Mouse (Mus musculus): ENCODE measurements around the gene Obsl1. TPM values are rescaled to one million over a fixed set of nuclear protein-coding genes. Genes with fewer than 3 reads are reported as not detected.

Obsl1 gene
- total and polyA plus RNA-seq, 3 experiments, result 87.8 to 131 (median 117) TPM

- no peak overlapping the region for H3K27ac ChIP-seq
- no peak for DNase-seq
- H3K9ac ChIP-seq (ENCODE audit: low read depth, low read length), result no peak overlapping the region
- 71% methylated on average over 3 of the region's 3 CpGs for WGBS
- H3K79me2 ChIP-seq (replicated peaks; ENCODE audit: control insufficient read depth, insufficient read depth, low read length), result no peaks in the 10 kb centered on the region
- H3K4me3 ChIP-seq, result no peak overlapping the region
- H3K4me1 ChIP-seq (ENCODE audit: control insufficient read depth, insufficient read depth, low read length), result peaks cover 2% of the 10 kb centered on the region; the same call in 1 of the 2 replicates
- intact Hi-C loops (cut with DNase I), result no loop called here
- no peaks in the 10 kb centered on the region for H3K36me3 ChIP-seq (ENCODE audit: control insufficient read depth, insufficient read depth, low read length)
- peaks cover 15% of the 10 kb centered on the region for H3K27me3 ChIP-seq (ENCODE audit: control insufficient read depth, insufficient read depth, low read length)
- TF ChIP-seq EP300 (IDR thresholded peaks at IDR 0.05; ENCODE audit: insufficient read depth, low read depth, low read length), result no peak
- TF ChIP-seq POLR2A (IDR thresholded peaks at IDR 0.05; ENCODE audit: insufficient read depth, low read depth, low read length), result no peak
- TF ChIP-seq CTCF (IDR thresholded peaks at IDR 0.05), result no peak
Observed at GRCm38 (mm10) chr1:75455433-75455832, 50.8 kb downstream of the Obsl1 start.

GRCm38 (mm10) chr1:75451900-75452299, 54.4 kb downstream of the Obsl1 start:
- Histone ChIP-seq H3K4me1 (ENCODE audit: control insufficient read depth, insufficient read depth, low read length) (no peaks in the 10 kb centered on the region), H3K27me3 (ENCODE audit: control insufficient read depth, insufficient read depth, low read length) (peaks cover 21% of the 10 kb centered on the region), H3K36me3 (ENCODE audit: control insufficient read depth, insufficient read depth, low read length) (no peaks in the 10 kb centered on the region), H3K79me2 (replicated peaks; ENCODE audit: control insufficient read depth, insufficient read depth, low read length) (no peaks in the 10 kb centered on the region), H3K27ac (no peak overlapping the region), H3K4me3 (no peak overlapping the region), H3K9ac (ENCODE audit: low read depth, low read length) (no peak overlapping the region)
- TF ChIP-seq CTCF (IDR thresholded peaks at IDR 0.05) (no peak), EP300 (IDR thresholded peaks at IDR 0.05; ENCODE audit: insufficient read depth, low read depth, low read length) (no peak), POLR2A (IDR thresholded peaks at IDR 0.05; ENCODE audit: insufficient read depth, low read depth, low read length) (no peak)
- WGBS, result 80% methylated on average over 5 of the region's 5 CpGs
- no peak for DNase-seq
- intact Hi-C loops (cut with DNase I), result no loop called here

GRCm38 (mm10) chr1:75450314-75451005, 55.8 kb downstream of the Obsl1 start, which contains the start of gene Asic4:
TSS of gene Asic4 (plus strand) at chr1:75450436.
- no peak within 1 kb of the TSS for H3K4me3 ChIP-seq
- no peak within 1 kb of the TSS for H3K9ac ChIP-seq (ENCODE audit: low read depth, low read length)
- no peaks in the 10 kb centered on the region for H3K4me1 ChIP-seq (ENCODE audit: control insufficient read depth, insufficient read depth, low read length)
- intact Hi-C loops (cut with DNase I), result no loop called here
- no peak for DNase-seq
- no peak within 1 kb of the TSS for H3K27ac ChIP-seq
- peaks cover 21% of the 10 kb centered on the region for H3K27me3 ChIP-seq (ENCODE audit: control insufficient read depth, insufficient read depth, low read length)
- no peak for TF ChIP-seq POLR2A (IDR thresholded peaks at IDR 0.05; ENCODE audit: insufficient read depth, low read depth, low read length)
- no peak for TF ChIP-seq EP300 (IDR thresholded peaks at IDR 0.05; ENCODE audit: insufficient read depth, low read depth, low read length)
- no peak for TF ChIP-seq CTCF (IDR thresholded peaks at IDR 0.05)
- 2% methylated on average over 35 of the region's 35 CpGs for WGBS
- H3K36me3 ChIP-seq (ENCODE audit: control insufficient read depth, insufficient read depth, low read length), result no peaks in the 10 kb centered on the region
- H3K79me2 ChIP-seq (replicated peaks; ENCODE audit: control insufficient read depth, insufficient read depth, low read length), result no peaks in the 10 kb centered on the region

- 18% methylated on average over 8 of the region's 8 CpGs for WGBS
- no peaks in the 10 kb centered on the region for H3K79me2 ChIP-seq (replicated peaks; ENCODE audit: control insufficient read depth, insufficient read depth, low read length)
- H3K4me3 ChIP-seq, result no peak overlapping the region
- H3K27ac ChIP-seq, result no peak overlapping the region
- no peaks in the 10 kb centered on the region for H3K36me3 ChIP-seq (ENCODE audit: control insufficient read depth, insufficient read depth, low read length)
- H3K4me1 ChIP-seq (ENCODE audit: control insufficient read depth, insufficient read depth, low read length), result no peaks in the 10 kb centered on the region
- no peak for TF ChIP-seq POLR2A (IDR thresholded peaks at IDR 0.05; ENCODE audit: insufficient read depth, low read depth, low read length)
- TF ChIP-seq EP300 (IDR thresholded peaks at IDR 0.05; ENCODE audit: insufficient read depth, low read depth, low read length), result no peak
- TF ChIP-seq CTCF (IDR thresholded peaks at IDR 0.05), result no peak
- no peak overlapping the region for H3K9ac ChIP-seq (ENCODE audit: low read depth, low read length)
- intact Hi-C loops (cut with DNase I), result no loop called here
- no peak for DNase-seq
- peaks cover 20% of the 10 kb centered on the region for H3K27me3 ChIP-seq (ENCODE audit: control insufficient read depth, insufficient read depth, low read length)
Observed at GRCm38 (mm10) chr1:75449377-75450135, 56.7 kb downstream of the Obsl1 start.

GRCm38 (mm10) chr1:75448937-75449336, 57.3 kb downstream of the Obsl1 start:
- DNase-seq, result no peak
- no peaks in the 10 kb centered on the region for H3K79me2 ChIP-seq (replicated peaks; ENCODE audit: control insufficient read depth, insufficient read depth, low read length)
- H3K4me1 ChIP-seq (ENCODE audit: control insufficient read depth, insufficient read depth, low read length), result no peaks in the 10 kb centered on the region
- H3K27me3 ChIP-seq (ENCODE audit: control insufficient read depth, insufficient read depth, low read length), result peaks cover 20% of the 10 kb centered on the region
- WGBS, result 8% methylated on average over 14 of the region's 14 CpGs
- H3K4me3 ChIP-seq, result no peak overlapping the region
- TF ChIP-seq EP300 (IDR thresholded peaks at IDR 0.05; ENCODE audit: insufficient read depth, low read depth, low read length), result no peak
- no peak for TF ChIP-seq POLR2A (IDR thresholded peaks at IDR 0.05; ENCODE audit: insufficient read depth, low read depth, low read length)
- no peak for TF ChIP-seq CTCF (IDR thresholded peaks at IDR 0.05)
- H3K36me3 ChIP-seq (ENCODE audit: control insufficient read depth, insufficient read depth, low read length), result no peaks in the 10 kb centered on the region
- no peak overlapping the region for H3K27ac ChIP-seq
- no peak overlapping the region for H3K9ac ChIP-seq (ENCODE audit: low read depth, low read length)
- intact Hi-C loops (cut with DNase I), result no loop called here

- H3K36me3 ChIP-seq (ENCODE audit: control insufficient read depth, insufficient read depth, low read length), result no peaks in the 10 kb centered on the region
- 5% methylated on average over 7 of the region's 7 CpGs for WGBS
- no peak overlapping the region for H3K9ac ChIP-seq (ENCODE audit: low read depth, low read length)
- TF ChIP-seq EP300 (IDR thresholded peaks at IDR 0.05; ENCODE audit: insufficient read depth, low read depth, low read length) (no peak), CTCF (IDR thresholded peaks at IDR 0.05) (no peak), POLR2A (IDR thresholded peaks at IDR 0.05; ENCODE audit: insufficient read depth, low read depth, low read length) (no peak)
- H3K4me1 ChIP-seq (ENCODE audit: control insufficient read depth, insufficient read depth, low read length), result no peaks in the 10 kb centered on the region
- H3K4me3 ChIP-seq, result no peak overlapping the region
- H3K27me3 ChIP-seq (ENCODE audit: control insufficient read depth, insufficient read depth, low read length), result peaks cover 20% of the 10 kb centered on the region
- no peaks in the 10 kb centered on the region for H3K79me2 ChIP-seq (replicated peaks; ENCODE audit: control insufficient read depth, insufficient read depth, low read length)
- no peak for DNase-seq
- H3K27ac ChIP-seq, result no peak overlapping the region
- intact Hi-C loops (cut with DNase I), result no loop called here
Observed at GRCm38 (mm10) chr1:75448052-75448431, 58.2 kb downstream of the Obsl1 start.

Measured in heart, adult 2 months (tissue).